Mouse (Mus musculus) heart, embryonic 15.5 days (tissue): Measurements from ENCODE around the gene Slc10a1. TPM values are rescaled to one million over a fixed set of nuclear protein-coding genes. Genes with fewer than 3 reads are reported as not detected.
A peak's percentile ranks its signal among the peaks of the same experiment; 100 is the strongest.
"Not testable (repeated sequence)": the region's sequence is repeated elsewhere in the genome, so short reads cannot be mapped to it uniquely, and the experiment has no call there.

Source experiments
- ATAC-seq: fragments of 200-750 bp; cut with Nextera tagmentation; replicated peaks from 2 replicates; pipeline ENCODE4 v1.8.0; 2017; ENCODE audit warnings: low read depth, moderate TSS enrichment; ENCODE audit not compliant: insufficient number of reproducible peaks, insufficient read depth, low FRiP score
- H3K27ac ChIP-seq: fragments of 300-500 bp; sonication (generic); 2 replicates; pipeline ENCODE4 v1.5.1; 2015; ENCODE audit warnings: mild to moderate bottlenecking, inconsistent platforms
- H3K27me3 ChIP-seq: fragments of 300-500 bp; sonication (generic); 2 replicates; pipeline ENCODE4 v1.6.1; 2015; ENCODE audit warnings: inconsistent platforms
- H3K36me3 ChIP-seq: fragments of 300-500 bp; sonication (generic); 2 replicates; pipeline ENCODE4 v1.6.1; 2015; ENCODE audit warnings: mild to moderate bottlenecking, inconsistent platforms
- H3K4me1 ChIP-seq: fragments of 300-500 bp; sonication (generic); replicated peaks from 2 replicates; pipeline ENCODE4 v1.6.1; 2015; ENCODE audit warnings: inconsistent platforms
- H3K4me2 ChIP-seq: fragments of 300-500 bp; sonication (generic); 2 replicates; pipeline ENCODE4 v1.6.1; 2015; ENCODE audit warnings: inconsistent platforms, mild to moderate bottlenecking, moderate library complexity
- H3K4me3 ChIP-seq: fragments of 300-500 bp; sonication (generic); 2 replicates; pipeline ENCODE4 v1.5.1; 2015; ENCODE audit warnings: mild to moderate bottlenecking, inconsistent platforms
- H3K9ac ChIP-seq: fragments of 300-500 bp; sonication (generic); 2 replicates; pipeline ENCODE4 v1.6.1; 2015; ENCODE audit warnings: mild to moderate bottlenecking, inconsistent platforms
- H3K9me3 ChIP-seq: fragments of 300-500 bp; sonication (generic); replicated peaks from 2 replicates; pipeline ENCODE4 v1.6.1; 2016; ENCODE audit warnings: inconsistent platforms
- whole genome bisulfite sequencing: fragments of 180-500 bp; shearing (Covaris S2); methylation state at CpG from one replicate; pipeline ENCODE4 v1.1.7; 2015; ENCODE audit warnings: mixed read lengths; 5-methylcytosine and 5-hydroxymethylcytosine counted together
- polyA plus RNA-seq: library from polyadenylated mRNA; unstranded; fragments of >200 nt; fragmentation: Nextera tagmentation; extraction: Ambion mirVana; gene quantifications from 2 replicates; pipeline ENCODE4 v1.2.1, GENCODE M21; 2015

Slc10a1 gene
- polyA plus RNA-seq, 1 experiment from 2014 or later = 0.64 TPM

DNA sequence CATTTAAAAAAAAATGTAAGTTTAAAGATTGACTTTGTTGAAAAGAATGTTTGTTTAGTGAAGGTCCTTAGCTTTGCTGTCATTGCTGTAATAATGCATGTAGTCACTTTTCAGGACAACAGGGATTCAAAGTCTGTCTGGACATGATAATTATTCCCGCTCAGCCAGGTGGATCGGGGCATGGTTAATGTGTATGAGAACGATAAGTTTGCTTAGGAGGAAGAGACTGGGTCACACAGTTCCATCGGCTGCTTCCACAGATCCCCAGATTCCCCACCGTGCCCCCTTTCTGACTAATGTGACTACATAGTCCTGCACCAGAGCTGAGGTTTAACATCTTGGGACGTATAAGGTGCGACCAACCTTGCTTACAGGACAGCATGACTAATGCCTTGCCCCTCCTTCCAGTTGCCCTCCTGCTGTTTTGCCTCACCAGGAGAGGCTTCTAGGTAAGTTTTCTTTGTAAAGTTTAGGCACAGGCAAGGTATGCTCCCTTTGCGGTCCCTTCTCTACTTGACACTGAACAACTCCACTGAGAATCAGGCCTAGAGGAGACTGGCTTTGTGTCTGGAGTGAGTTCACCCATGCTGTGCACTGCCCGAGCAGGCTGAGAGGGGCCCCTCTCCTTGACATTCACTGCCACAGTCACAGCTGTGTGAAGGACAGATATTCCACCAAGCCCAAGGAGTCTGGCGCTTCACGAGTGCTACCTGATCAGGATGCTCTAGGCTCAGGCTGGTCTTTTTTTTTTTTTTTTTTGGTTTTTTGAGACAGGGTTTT is 2.3 kb downstream of the Slc10a1 start:
- Histone ChIP-seq H3K36me3 (no peaks in the 10 kb centered on the region), H3K9me3 (no peaks in the 10 kb centered on the region), H3K4me1 (no peaks in the 10 kb centered on the region), H3K9ac (no peak overlapping the region), H3K27ac (no peak overlapping the region), H3K4me2 (no peak overlapping the region), H3K4me3 (no peak overlapping the region), H3K27me3 (no peaks in the 10 kb centered on the region)
- ATAC-seq = no peak
- 76% methylated on average over 11 of the region's 11 CpGs for WGBS

DNA sequence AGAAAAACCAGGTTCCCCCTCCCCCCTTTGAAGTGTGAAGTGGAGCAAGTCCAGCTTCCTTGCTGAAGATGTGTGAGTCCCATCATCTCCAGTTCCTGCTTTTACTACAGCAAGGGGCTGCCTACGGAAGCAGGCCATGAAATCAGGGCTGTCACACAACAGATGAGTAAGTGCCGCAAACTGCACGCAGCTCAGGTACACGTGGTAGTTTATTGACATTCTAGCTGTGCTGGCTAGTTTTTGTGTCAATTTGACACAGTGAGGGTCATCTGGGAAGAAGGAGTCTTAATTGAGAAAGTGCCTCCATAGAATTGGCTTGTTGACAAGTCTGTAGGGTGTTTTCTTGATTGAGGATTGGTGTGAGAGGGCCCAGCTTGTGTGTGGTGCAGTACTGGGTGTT is 5.9 kb downstream of the Slc10a1 start:
- no peaks in the 10 kb centered on the region for H3K9me3 ChIP-seq
- H3K36me3 ChIP-seq = peaks cover 13% of the 10 kb centered on the region
- H3K27ac ChIP-seq = no peak overlapping the region
- no peaks in the 10 kb centered on the region for H3K27me3 ChIP-seq
- 77% methylated on average over 4 of the region's 4 CpGs for WGBS
- no peaks in the 10 kb centered on the region for H3K4me1 ChIP-seq
- no peak for ATAC-seq
- H3K9ac ChIP-seq = no peak overlapping the region
- no peak overlapping the region for H3K4me2 ChIP-seq
- H3K4me3 ChIP-seq = no peak overlapping the region

DNA sequence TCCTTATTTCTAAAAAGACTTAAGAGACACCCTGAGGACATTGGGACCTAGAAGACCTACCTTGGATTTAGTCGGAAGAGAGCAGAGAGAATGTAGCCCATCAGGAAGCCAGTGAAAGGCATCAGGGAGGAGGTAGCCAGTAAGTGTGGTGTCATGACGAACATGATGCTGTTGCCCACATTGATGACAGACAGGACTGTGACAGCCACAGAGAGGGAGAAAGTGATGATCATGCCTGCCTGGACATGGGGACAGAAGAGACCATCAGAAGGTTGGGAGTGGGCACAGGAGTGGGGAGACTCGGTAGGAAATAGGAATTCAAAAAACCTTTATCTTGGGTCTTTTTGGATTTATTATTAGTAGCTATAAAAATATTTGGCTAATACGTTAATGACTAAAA is 10.5 kb downstream of the Slc10a1 start:
- no peak for ATAC-seq
- Histone ChIP-seq H3K27ac (no peak overlapping the region), H3K36me3 (peaks cover 57% of the 10 kb centered on the region), H3K9ac (no peak overlapping the region), H3K9me3 (no peaks in the 10 kb centered on the region), H3K4me2 (no peak overlapping the region), H3K4me3 (no peak overlapping the region), H3K4me1 (no peaks in the 10 kb centered on the region), H3K27me3 (no peaks in the 10 kb centered on the region)
- WGBS = 79% methylated on average over 4 of the region's 4 CpGs

DNA sequence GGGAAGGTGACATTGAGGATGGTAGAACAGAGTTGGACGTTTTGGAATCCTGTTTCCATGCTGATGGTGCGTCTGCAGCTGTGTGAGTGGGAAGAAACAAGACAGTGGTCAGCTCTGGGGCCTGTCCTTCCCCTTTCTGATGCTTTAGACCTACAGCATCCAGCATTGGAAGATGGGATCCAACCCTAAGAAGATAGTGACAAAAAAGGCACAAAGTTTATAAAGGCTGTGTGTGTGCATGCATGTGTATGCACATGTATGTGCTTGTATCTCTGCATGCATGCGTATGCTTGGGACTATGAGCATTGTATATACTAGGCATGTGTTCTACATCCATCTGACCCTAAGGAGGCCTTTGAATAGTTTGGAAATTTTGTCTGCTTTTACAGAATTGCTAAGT is 12.5 kb downstream of the Slc10a1 start:
- Histone ChIP-seq H3K9me3 (no peaks in the 10 kb centered on the region), H3K9ac (no peak overlapping the region), H3K27me3 (no peaks in the 10 kb centered on the region), H3K4me1 (peaks cover 5% of the 10 kb centered on the region; the same call in 1 of the 2 replicates), H3K4me3 (no peak overlapping the region), H3K4me2 (no peak overlapping the region), H3K36me3 (peaks cover 75% of the 10 kb centered on the region), H3K27ac (no peak overlapping the region)
- 79% methylated on average over 3 of the region's 3 CpGs for WGBS
- ATAC-seq = no peak

DNA sequence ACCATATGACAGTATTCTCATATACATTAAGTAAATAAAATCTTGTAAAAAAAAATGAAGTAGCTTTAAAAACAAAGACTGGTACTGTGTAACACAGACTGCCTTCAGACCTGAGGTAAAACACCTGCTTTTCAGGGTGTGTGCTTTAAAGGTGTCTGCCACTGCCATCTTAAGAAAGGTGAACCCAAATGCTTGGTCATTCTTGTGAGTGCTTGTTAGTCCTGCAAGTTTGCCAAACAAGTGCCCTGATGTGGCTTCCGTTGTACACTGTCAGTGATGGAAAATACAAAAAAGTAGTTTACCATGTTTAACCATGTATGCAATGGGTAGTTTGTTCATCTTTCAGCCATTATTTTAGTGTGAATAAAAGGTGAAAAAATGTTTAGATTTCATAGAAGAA is 16.0 kb downstream of the Slc10a1 start:
- Histone ChIP-seq H3K4me1 (peaks cover 11% of the 10 kb centered on the region), H3K4me2 (no peak overlapping the region), H3K27ac (no peak overlapping the region), H3K9me3 (no peaks in the 10 kb centered on the region), H3K27me3 (no peaks in the 10 kb centered on the region), H3K36me3 (peaks cover 87% of the 10 kb centered on the region), H3K9ac (no peak overlapping the region), H3K4me3 (no peak overlapping the region)
- ATAC-seq = no peak
- WGBS = 86% methylated on average over 1 of the region's 1 CpGs

DNA sequence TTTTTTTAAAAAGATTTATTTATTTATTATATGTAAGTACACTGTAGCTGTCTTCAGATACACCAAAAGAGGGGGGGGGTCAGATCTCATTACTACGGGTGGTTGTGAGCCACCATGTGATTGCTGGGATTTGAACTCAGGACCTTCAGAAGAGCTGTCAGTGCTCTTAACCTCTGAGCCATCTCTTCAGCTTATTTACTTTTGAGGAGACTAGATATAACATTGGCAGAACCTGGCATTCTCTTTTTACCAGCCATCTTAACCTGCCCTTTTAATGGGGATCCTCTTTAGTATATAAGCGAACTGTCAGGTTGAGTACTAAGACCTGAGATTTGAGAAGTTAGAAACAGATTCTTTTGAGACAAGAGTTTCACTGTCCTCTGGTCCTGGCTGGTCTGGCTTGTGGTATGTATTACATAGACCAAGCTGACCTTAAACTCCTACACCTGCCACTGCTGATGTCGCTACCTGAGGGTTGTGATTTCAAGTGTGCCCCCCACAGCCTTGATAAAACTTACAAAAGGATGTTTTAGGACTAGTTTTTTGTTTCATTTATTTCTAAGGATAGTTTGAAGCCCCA is 16.8 kb downstream of the Slc10a1 start:
- Histone ChIP-seq H3K27me3 (no peaks in the 10 kb centered on the region), H3K4me2 (no peak overlapping the region), H3K4me1 (peaks cover 19% of the 10 kb centered on the region), H3K36me3 (peaks cover 87% of the 10 kb centered on the region), H3K4me3 (no peak overlapping the region), H3K27ac (no peak overlapping the region), H3K9ac (no peak overlapping the region), H3K9me3 (no peaks in the 10 kb centered on the region)
- ATAC-seq = no peak
- 90% methylated on average over 3 of the region's 3 CpGs for whole genome bisulfite sequencing

DNA sequence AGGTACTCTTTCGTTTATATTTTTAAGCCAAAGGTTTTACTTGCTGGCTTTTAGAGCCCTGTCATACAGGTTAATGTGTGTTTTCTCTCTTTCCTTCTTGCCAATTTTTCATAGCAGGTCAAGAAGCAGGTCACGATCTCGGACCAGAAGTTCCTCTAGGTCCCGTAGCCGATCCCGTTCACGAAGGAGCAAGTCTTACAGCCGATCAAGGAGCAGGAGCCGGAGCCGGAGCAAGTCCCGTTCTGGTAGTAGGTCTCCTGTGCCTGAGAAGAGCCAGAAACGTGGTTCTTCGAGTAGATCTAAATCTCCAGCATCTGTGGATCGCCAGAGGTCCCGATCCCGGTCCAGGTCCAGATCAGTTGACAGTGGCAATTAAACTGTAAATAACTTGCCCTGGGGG is 18.9 kb downstream of the Slc10a1 start:
- 93% methylated on average over 16 of the region's 16 CpGs for WGBS
- Histone ChIP-seq H3K4me1 (peaks cover 22% of the 10 kb centered on the region), H3K36me3 (peaks cover 68% of the 10 kb centered on the region)
- ATAC-seq, H3K27ac ChIP-seq, H3K4me3 ChIP-seq, H3K9me3 ChIP-seq, H3K27me3 ChIP-seq, H3K4me2 ChIP-seq, H3K9ac ChIP-seq: not testable (repeated sequence)

DNA sequence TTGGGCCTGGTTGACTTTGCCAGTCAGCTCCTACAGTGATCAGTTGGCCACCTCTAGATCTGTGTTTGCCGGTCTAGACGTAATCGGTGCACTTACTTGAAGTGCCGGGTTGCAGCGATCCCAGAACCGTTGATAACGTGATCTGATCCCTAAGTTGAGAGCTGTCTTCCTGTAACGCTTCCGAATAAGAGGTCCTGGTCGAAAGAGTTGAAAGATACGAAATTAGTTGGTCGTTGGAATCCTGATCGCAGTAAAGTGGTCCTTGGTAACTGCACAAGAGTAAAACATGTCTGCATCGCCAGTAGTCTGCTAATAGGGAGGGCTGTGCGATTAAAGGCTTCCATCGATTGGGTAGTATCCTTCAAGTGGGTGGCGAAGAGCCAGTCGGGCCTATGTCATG is 20.3 kb downstream of the Slc10a1 start:
- H3K27ac ChIP-seq = no peak overlapping the region
- 90% methylated on average over 18 of the region's 18 CpGs for WGBS
- H3K4me1 ChIP-seq = peaks cover 22% of the 10 kb centered on the region
- no peaks in the 10 kb centered on the region for H3K9me3 ChIP-seq
- no peaks in the 10 kb centered on the region for H3K27me3 ChIP-seq
- no peak overlapping the region for H3K4me3 ChIP-seq
- no peak overlapping the region for H3K9ac ChIP-seq
- no peak for ATAC-seq
- H3K4me2 ChIP-seq = no peak overlapping the region
- peaks cover 55% of the 10 kb centered on the region for H3K36me3 ChIP-seq

DNA sequence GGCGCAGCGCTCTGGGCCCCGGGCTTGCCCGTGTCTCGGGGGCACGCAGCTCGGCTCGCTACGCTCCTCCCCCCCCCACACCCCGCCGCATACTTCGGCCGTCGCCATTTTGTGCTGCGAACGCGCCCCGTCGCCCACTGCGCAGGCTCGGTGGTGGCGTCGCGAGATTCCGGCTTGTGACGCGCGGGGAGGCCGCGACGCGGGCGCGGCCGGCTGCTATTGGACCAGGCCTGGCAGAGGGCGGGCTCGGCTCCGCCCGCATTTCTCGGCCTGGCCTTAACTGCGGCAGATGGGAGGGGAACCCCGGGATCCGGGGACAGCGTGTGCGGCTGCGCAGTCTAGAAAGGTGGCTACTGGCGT is 22.5 kb downstream of the Slc10a1 start:
- peak overlapping the region; percentile 76 for H3K4me2 ChIP-seq
- peaks cover 17% of the 10 kb centered on the region for H3K4me1 ChIP-seq
- peak overlapping the region; percentile 97 for H3K27ac ChIP-seq
- peaks cover 34% of the 10 kb centered on the region for H3K36me3 ChIP-seq
- H3K9me3 ChIP-seq = no peaks in the 10 kb centered on the region
- H3K27me3 ChIP-seq = no peaks in the 10 kb centered on the region
- under 1% methylated on average over 45 of the region's 47 CpGs for WGBS
- H3K9ac ChIP-seq = peak overlapping the region; percentile 98
- H3K4me3 ChIP-seq = peak overlapping the region; percentile 90
- ATAC-seq = peak; percentile 97

DNA sequence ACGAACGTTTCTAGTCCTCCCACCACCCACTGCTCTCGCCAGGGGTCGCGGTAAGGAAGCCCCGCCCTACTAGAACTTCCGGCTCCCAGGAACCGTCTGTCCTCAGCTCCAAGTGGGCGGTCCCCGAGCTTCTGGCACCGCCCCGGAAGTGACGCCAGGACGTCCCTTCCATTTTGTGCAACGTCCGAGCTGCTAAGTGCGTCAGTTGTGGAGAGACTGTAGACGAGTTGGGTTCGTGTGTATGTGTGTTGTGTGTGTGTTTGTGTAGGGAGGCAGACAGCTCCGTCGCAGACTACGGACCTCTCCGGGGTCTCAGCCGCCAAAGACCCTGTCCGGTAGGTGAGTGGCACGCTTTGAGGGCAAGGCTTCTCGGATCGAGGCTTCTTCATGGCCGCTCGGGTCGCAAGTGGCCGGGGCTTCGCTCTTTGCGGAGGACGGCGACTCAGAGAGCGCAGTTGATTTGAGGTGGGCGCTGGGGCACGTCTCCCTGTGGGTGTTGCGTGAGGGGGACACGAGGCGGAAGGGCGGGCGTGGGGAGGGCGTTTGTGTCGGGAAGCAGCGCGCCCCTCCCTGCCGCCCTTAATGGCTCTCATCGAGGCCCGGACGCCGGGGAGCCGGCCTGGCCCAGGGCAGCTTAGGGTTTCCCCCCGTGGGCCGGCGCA is 23.0 kb downstream of the Slc10a1 start, which contains the start of gene Srsf5:
Srsf5 (plus strand) TSS at position 171 of the 662 bp plus-strand sequence.
- peak; percentile 90 for ATAC-seq
- Histone ChIP-seq H3K9ac (peak within 1 kb of the TSS; percentile 98), H3K36me3 (peaks cover 29% of the 10 kb centered on the region), H3K4me3 (peak within 1 kb of the TSS; percentile 90), H3K27ac (peak within 1 kb of the TSS; percentile 97), H3K9me3 (no peaks in the 10 kb centered on the region), H3K4me2 (peak within 1 kb of the TSS; percentile 76), H3K4me1 (peaks cover 17% of the 10 kb centered on the region), H3K27me3 (no peaks in the 10 kb centered on the region)
- under 1% methylated on average over 57 of the region's 57 CpGs for WGBS

DNA sequence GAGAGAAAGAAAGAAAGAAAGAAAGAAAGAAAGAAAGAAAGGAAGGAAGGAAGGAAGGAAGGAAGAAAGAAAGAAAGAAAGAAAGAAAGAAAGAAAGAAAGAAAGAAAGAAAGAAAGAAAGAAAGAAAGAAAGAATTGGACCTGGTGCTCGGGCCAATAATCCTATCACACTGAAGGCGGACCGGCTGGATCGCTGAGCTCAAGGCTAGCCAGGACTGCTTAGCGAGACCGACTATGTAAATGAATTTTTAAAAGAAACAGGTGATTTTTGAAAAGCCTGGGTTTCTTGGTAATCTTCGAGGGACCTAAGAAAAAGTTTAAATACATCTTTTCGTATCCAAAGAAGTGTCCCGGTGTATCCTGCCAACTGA is 23.6 kb downstream of the Slc10a1 start:
- peaks cover 28% of the 10 kb centered on the region for H3K36me3 ChIP-seq
- peak overlapping the region; percentile 51 for H3K4me2 ChIP-seq
- WGBS = under 1% methylated on average over 9 of the region's 9 CpGs
- not testable (repeated sequence) for H3K27me3 ChIP-seq, H3K9me3 ChIP-seq
- H3K9ac ChIP-seq = peak overlapping the region; percentile 98
- H3K27ac ChIP-seq = peak overlapping the region; percentile 97
- peak; percentile 21; the same call in 1 of the 2 replicates for ATAC-seq
- H3K4me1 ChIP-seq = peaks cover 17% of the 10 kb centered on the region
- peak overlapping the region; percentile 90 for H3K4me3 ChIP-seq
